Mouse (Mus musculus) ES-Bruce4 (cell line): ENCODE results near the gene Leprot. TPM values are rescaled to one million over a fixed set of nuclear protein-coding genes. Genes with fewer than 3 reads are reported as not detected.

Source experiments
- H3K27ac ChIP-seq: 2 replicates; pipeline ENCODE4 v1.5.1; 2012; ENCODE audit warnings: low read length, inconsistent platforms; ENCODE audit not compliant: insufficient read depth
- H3K27me3 ChIP-seq: 2 replicates; pipeline ENCODE4 v1.6.1; 2012; ENCODE audit warnings: mild to moderate bottlenecking, low read length, inconsistent platforms; ENCODE audit not compliant: control insufficient read depth, poor library complexity, insufficient read depth, severe bottlenecking
- H3K36me3 ChIP-seq: 2 replicates; pipeline ENCODE4 v1.6.1; 2012; ENCODE audit warnings: inconsistent platforms, mild to moderate bottlenecking, low read length, moderate library complexity; ENCODE audit not compliant: control insufficient read depth, poor library complexity, insufficient read depth, severe bottlenecking
- H3K4me1 ChIP-seq: one replicate; pipeline ENCODE4 v1.8.1; 2011; ENCODE audit warnings: low read length; ENCODE audit not compliant: control insufficient read depth, insufficient read depth
- H3K4me3 ChIP-seq: 2 replicates; pipeline ENCODE4 v1.5.1; 2011; ENCODE audit warnings: low read depth, mild to moderate bottlenecking, low read length
- H3K9ac ChIP-seq: 2 replicates; pipeline ENCODE4 v1.6.1; 2012; ENCODE audit warnings: low read depth, mild to moderate bottlenecking, inconsistent platforms; ENCODE audit not compliant: poor library complexity, severe bottlenecking
- H3K9me3 ChIP-seq: replicated peaks from 2 replicates; pipeline ENCODE4 v1.6.1; 2012; ENCODE audit warnings: mild to moderate bottlenecking, low read length, inconsistent platforms; ENCODE audit not compliant: control insufficient read depth, poor library complexity, insufficient read depth, severe bottlenecking
- CTCF ChIP-seq: IDR thresholded peaks from one replicate; pipeline ENCODE4 v1.8.1; 2011; ENCODE audit warnings: low read depth, low read length
- EP300 ChIP-seq: IDR thresholded peaks from 2 replicates; pipeline ENCODE4 v1.6.1; 2011; ENCODE audit warnings: low read depth, low read length; ENCODE audit not compliant: insufficient read depth
- POLR2A ChIP-seq: IDR thresholded peaks from one replicate; pipeline ENCODE4 v1.8.1; 2011; ENCODE audit warnings: low read length; ENCODE audit not compliant: insufficient read depth
- polyA plus RNA-seq: library from polyadenylated mRNA; stranded (reverse); fragments of >200 nt; gene quantifications from 2 replicates; pipeline ENCODE4 v1.2.4, GENCODE M21; 2011; ENCODE audit warnings: low read depth; ENCODE audit not compliant: missing spikeins, insufficient read depth, insufficient read length

The Leprot gene
- 57.7 and 59.1 TPM in 2 replicates for polyA plus RNA-seq

DNA sequence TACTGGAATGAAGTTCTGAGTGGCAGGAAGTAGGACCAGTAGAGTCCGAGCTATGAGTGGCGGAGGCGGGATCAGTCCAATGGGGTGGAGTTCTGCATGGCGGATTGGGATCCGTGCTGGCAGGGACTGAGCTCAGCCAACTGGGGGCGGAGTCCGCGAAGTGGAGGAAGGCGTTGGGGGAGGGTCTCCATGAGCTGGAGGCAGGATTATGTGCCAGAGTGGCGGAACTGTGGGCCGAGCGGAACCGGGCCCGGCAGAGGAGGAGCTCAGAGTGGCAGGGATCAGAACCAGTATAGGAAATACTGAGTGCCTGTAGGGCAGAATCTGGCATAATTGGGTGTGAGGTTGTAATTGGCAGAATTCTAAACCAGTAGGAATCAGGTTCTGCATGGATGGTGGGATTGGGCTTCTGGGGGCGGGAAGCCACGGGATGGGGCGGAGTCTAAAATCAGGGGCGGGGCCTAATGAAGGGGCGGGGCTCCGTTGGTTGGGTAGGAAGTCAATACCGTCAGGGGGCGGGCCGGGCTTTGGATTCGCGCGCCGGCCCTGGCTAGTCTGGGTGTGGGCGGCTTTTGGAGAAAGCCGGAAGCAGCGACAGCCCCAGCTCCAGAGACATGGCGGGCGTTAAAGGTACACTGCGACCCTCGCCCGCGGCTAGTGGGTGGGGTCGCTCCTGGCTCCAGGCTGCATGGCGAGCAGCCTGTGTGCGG is at the start of gene Leprot:
Gene Leprot (plus strand): TSS at position 523 of the 710 bp plus-strand sequence.
- no peaks in the 10 kb centered on the region for H3K27me3 ChIP-seq
- peaks cover 2% of the 10 kb centered on the region for H3K4me1 ChIP-seq
- H3K36me3 ChIP-seq = no peaks in the 10 kb centered on the region
- no peak for TF ChIP-seq CTCF
- 0 out of 2 replicates have a peak, but pooled peaks have one; percentile 38 for TF ChIP-seq EP300
- TF ChIP-seq POLR2A = peak; percentile 41
- peak within 1 kb of the TSS; percentile 97 for H3K4me3 ChIP-seq
- H3K9me3 ChIP-seq = no peaks in the 10 kb centered on the region
- H3K9ac ChIP-seq = peak within 1 kb of the TSS; percentile 92
- peak within 1 kb of the TSS; percentile 47 for H3K27ac ChIP-seq

- no peak overlapping the region for H3K27ac ChIP-seq
- no peaks in the 10 kb centered on the region for H3K4me1 ChIP-seq
- H3K27me3 ChIP-seq = no peaks in the 10 kb centered on the region
- H3K4me3 ChIP-seq = no peak overlapping the region
- H3K36me3 ChIP-seq = peaks cover 3% of the 10 kb centered on the region; the same call in 1 of the 2 replicates
- H3K9ac ChIP-seq = no peak overlapping the region
- no peaks in the 10 kb centered on the region for H3K9me3 ChIP-seq
- TF ChIP-seq CTCF (peak; percentile 27), EP300 (no peak)
Observed at GRCm38 (mm10) chr4:101601758-101602157, 45.8 kb upstream of the Leprot start.

DNA sequence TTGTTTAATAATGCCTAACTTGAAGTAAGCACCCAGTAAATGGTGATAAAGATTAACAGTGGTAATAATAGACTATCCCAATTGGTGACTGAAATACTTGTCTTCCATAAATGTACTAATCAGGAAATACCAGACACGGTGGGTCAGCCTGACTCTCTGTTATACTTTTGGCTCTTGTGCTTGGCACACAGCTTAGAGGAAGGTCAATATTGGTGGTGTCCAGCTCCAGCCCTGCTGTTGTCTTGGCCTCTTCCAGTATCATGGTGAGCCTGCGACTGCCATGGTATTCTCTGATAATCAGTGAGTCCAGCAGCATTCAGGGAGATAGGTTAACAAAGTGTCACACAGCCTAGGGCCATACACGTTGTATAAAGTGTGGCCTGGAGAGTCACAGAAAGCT is 43.9 kb upstream of the Leprot start:
- no peaks in the 10 kb centered on the region for H3K9me3 ChIP-seq
- no peaks in the 10 kb centered on the region for H3K4me1 ChIP-seq
- H3K4me3 ChIP-seq = no peak overlapping the region
- H3K27me3 ChIP-seq = no peaks in the 10 kb centered on the region
- no peaks in the 10 kb centered on the region; the same call in 1 of the 2 replicates for H3K36me3 ChIP-seq
- no peak for TF ChIP-seq EP300
- TF ChIP-seq POLR2A = no peak
- TF ChIP-seq CTCF = no peak
- H3K9ac ChIP-seq = no peak overlapping the region
- no peak overlapping the region for H3K27ac ChIP-seq

DNA sequence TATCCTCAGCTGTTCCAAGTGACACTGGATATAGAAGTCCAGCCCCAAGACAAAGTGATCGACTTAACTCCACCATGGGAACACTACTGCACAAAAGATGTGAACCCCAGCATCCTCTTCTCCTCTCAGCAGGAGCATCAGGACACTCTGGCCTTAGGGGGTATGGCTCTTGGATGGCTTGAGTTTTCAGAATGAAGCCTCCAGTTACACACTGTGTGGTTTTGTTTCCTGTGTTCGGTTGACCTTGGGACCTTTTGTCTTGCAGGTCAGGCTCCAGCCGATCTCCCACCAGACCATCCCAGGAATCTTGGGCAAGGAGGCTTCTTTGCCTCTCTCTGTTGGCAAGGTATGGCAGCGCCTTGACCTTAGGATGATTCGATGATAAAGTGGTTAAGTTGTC is 31.0 kb upstream of the Leprot start:
- Histone ChIP-seq H3K36me3 (peaks cover 5% of the 10 kb centered on the region; the same call in 1 of the 2 replicates), H3K4me3 (no peak overlapping the region), H3K9ac (no peak overlapping the region), H3K9me3 (no peaks in the 10 kb centered on the region), H3K27me3 (no peaks in the 10 kb centered on the region), H3K4me1 (no peaks in the 10 kb centered on the region), H3K27ac (no peak overlapping the region)
- TF ChIP-seq EP300 (no peak), POLR2A (no peak), CTCF (no peak)

- TF ChIP-seq CTCF (no peak), POLR2A (no peak), EP300 (no peak)
- Histone ChIP-seq H3K27me3 (no peaks in the 10 kb centered on the region), H3K9me3 (no peaks in the 10 kb centered on the region), H3K9ac (no peak overlapping the region), H3K27ac (no peak overlapping the region), H3K4me3 (no peak overlapping the region), H3K4me1 (no peaks in the 10 kb centered on the region), H3K36me3 (peaks cover 5% of the 10 kb centered on the region; the same call in 1 of the 2 replicates)
Observed at GRCm38 (mm10) chr4:101617742-101618141, 29.8 kb upstream of the Leprot start.

DNA sequence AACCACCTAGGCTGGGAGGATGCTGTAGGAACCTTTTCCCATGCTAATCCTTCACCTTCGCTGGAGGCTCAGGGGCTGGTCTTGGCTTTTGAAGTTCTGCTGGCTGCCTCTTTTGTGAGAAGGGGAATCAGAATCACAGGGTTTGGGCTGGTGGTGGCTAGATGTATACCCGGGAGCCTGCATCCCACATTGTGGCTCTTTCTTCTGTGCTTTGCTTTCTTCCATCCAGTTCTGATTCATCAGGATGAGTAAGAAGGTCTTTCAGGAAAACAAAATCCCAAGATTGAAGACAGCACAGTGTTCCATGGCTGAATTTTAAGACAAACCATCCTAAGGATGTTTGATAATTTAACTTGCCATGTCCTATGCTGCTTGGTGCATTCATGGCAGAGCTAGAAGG is 27.3 kb upstream of the Leprot start:
- Histone ChIP-seq H3K36me3 (0 out of 2 replicates have a peak, but pooled peaks cover 2% of the 10 kb centered on the region), H3K4me3 (no peak overlapping the region), H3K27ac (no peak overlapping the region), H3K9me3 (no peaks in the 10 kb centered on the region), H3K27me3 (no peaks in the 10 kb centered on the region), H3K4me1 (no peaks in the 10 kb centered on the region), H3K9ac (no peak overlapping the region)
- TF ChIP-seq POLR2A (no peak), EP300 (no peak), CTCF (no peak)
